Mouse (Mus musculus) megakaryocyte-erythroid progenitor cell, adult 5-6 weeks (primary cell): ENCODE results near the gene Gm10553. TPM values are rescaled to one million over a fixed set of nuclear protein-coding genes. Genes with fewer than 3 reads are reported as not detected.
"Not testable (repeated sequence)": the region's sequence is repeated elsewhere in the genome, so short reads cannot be mapped to it uniquely, and the experiment has no call there.

ENCODE experiments used
- ATAC-seq: replicated peaks from 2 replicates; pipeline ENCODE4 v1.8.0; 2016; ENCODE audit warnings: mild to moderate bottlenecking, inconsistent platforms; ENCODE audit not compliant: severe bottlenecking, poor library complexity, low FRiP score, low TSS enrichment
- total RNA-seq, 2 experiments: library from RNA; stranded (forward) in 1 of 2; stranded (reverse) in 1 of 2; fragments of 200-1000, 215-1000 nt in 1 of 2; fragments of >200 nt in 1 of 2; fragmentation: Nextera tagmentation in 1 of 2; gene quantifications; 2 replicates each; pipeline ENCODE4 v1.2.3; 2014 to 2017

Gene Gm10553
- total RNA-seq (2014; fragmentation: Nextera tagmentation) (not detected in 2 replicates), total RNA-seq (2017) (not detected in 2 replicates)

DNA sequence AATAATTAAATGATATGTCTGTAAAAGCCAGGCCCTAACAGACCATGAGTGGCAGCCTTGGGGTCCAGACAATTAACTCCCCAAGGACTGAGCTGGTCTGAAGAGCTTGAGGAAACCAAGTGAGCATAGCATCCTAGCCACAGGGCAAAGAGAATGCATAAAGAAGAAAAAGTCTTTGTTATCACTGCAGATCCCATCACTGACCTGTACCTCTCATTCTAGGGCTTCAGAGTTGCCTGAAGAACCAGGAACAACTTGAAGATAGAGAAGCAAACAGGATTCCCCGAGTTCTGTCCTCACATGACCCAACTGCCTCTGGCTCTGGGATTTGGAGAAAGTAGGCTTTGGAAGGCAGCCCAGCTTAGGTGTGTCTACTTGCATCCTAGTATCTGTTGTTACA is at the start of gene Gm10553:
Gm10553 (plus strand) TSS at position 301 of the 400 bp plus-strand sequence.
- ATAC-seq, result not testable (repeated sequence)

DNA sequence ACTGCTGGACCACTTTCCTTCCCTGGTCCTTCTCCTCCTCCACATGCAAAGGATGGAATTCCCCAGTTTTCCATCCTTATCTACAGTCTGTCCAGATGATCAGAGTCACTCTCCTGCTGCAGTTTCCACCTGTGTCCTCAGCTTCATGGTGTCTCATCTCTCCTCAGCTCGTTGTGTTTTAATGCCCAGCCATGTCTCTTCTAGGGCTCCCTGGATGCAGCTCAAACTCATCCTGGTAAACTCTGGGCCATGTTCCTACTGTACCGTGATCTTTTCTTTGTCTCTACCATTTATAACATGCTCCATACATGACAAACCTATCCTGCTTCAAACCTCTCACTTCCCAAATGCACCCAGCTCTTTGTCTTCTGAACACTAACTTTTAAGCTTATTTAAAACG is 28.3 kb upstream of the Gm10553 start:
- ATAC-seq, result not testable (repeated sequence)

DNA sequence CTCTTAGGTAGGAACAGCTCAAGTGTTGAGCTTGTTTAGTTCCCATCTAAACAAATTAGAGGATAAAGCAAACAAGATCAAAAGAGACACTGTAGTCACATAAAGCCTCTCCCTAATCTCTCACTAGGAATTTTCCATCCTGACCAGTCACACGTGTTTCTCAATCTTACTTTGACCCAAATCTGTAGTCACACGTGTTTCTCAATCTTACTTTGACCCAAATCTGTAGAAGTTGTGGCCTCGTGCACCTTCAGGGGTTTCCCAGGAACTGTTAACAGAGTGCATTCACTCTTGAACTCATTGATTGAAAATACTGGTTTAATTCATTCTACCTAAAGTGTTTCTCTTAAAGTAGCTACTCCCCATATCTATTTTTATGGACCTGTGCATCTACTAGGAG is 26.9 kb upstream of the Gm10553 start:
- ATAC-seq, result not testable (repeated sequence)

DNA sequence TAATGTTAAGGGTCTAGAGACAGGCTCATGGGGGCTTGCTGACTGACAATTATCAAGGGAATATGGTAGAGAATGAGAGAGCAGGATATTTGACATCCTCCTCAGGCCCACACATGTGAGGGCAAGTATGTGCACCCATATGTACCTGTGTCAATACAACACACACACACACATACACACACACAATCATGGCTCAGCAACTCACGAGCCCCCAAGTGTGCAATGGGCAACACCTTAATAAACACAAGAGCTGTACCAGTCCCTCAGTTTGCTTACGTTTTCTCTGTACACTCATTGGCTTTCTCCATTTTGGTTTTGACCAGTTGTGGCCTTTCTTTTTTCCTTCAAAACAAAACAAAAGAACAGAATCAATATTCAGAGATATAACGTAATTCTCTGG is 15.2 kb upstream of the Gm10553 start:
- ATAC-seq, result not testable (repeated sequence)

DNA sequence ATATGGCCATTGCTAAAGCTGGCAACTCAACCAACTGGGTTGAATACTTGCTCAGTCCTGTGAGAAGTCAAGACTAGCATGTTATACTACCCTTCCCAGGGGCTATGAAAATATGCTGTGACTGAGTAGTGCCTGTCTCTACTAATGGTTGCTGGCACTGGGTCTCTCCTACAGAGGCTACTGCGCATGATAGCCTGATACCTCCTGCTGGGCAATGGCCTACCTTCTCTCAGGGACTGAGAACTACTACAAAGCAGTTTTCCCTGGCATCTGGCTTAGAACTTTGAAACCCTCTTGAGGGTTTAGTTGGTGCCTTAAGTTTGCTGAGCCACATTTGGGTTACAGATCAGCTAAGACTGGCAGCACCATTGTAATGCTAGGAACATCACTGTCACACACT is 13.8 kb upstream of the Gm10553 start:
- not testable (repeated sequence) for ATAC-seq

DNA sequence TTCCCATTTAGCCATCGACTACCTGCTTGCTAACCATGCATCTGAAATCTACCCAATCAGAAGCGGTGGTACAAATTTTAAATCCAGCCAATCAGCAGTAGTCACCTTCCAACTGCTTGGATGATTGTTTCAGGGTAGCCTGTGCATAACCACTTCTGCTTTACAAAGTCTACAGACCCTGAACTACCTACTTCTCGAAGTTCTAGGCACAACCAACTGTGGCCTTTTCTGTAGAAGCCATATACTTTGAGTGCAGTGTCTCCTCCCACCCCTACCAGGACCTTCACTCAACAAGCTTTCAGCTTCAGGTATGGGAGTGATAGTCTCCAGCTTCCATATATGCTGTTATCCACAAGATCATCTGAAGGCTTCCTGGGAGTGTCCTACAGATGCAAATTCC is 7.8 kb upstream of the Gm10553 start:
- not testable (repeated sequence) for ATAC-seq

DNA sequence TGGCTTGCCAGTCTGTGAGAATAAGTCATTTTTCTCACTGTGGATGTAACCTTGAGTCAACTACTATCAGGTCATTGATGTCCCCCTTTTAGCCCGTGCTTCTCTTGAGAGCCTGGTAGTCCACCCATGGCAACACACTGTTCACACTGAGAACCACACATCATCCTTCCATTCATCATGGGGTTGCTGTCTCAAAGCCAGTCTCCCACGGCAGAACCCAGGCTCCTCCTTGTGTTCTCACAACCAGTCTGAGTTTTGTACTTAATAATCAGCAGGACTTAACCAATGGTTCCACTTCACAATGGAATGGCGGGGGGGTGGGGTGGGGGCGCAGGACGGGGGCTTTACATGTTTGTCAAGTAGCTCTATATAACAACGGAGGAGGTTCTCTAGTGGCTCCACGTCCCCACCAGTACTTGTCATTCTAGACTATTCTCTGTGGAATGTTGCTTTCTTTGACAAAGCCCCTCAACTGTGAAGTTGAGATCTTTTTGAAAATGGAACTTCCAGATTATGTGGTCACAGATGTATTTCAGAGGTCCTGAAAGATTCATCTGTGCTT is 6.9 kb upstream of the Gm10553 start:
- ATAC-seq, result not testable (repeated sequence)

DNA sequence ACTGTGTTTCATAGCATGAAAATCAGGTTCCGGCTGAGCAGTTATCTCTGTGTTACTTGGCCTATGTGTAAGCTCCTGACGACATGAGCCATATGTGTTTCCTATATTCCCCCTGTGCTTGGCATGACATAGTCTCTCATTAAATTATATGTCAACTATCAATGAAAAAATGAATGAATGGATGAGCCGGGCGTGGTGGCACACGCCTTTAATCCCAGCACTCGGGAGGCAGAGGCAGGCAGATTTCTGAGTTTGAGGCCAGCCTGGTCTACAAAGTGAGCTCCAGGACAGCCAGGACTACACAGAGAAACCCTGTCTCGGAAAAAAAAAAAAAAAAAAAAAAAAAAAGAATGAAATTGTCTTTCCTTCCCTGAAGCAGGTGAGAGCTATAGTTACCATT is 883 bp upstream of the Gm10553 start:
- ATAC-seq, result not testable (repeated sequence)

DNA sequence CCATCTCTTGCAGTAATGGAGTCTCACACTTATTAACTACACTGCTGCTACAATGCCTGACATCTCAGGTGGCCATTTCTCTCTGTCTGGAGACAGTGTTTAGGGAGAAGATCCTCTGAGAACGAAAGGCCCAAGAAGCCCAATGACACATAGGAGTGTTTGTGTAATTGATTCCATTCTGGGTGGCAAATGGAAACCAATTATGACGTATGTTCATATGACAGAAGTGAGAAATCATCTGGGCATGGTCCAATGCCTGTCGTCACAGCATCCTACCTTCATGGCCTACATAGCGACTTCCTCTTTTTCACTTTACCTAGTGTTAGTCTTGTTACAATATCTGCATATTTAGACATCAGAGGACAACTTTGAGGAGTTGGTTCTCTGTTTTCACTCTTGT is 1.8 kb downstream of the Gm10553 start:
- ATAC-seq, result not testable (repeated sequence)

DNA sequence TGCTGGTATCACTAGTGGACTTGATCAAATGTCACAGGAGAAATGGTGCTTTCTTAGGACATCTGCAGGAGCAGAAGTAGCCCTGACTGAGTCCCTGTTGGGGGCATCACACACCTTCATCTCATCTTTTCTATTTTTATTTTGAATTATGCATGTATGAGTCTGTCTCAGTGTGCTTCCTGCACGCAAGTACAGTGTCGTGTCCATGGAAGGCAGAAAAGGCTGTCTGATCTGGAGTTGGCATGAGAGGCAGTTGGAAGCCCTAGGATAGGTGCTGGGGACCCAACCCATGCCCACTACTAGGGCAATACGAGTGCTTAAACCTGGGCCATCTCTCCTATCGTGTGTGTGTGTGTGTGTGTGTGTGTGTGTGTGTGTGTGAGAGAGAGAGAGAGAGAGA is 5.4 kb downstream of the Gm10553 start:
- ATAC-seq, result not testable (repeated sequence)

DNA sequence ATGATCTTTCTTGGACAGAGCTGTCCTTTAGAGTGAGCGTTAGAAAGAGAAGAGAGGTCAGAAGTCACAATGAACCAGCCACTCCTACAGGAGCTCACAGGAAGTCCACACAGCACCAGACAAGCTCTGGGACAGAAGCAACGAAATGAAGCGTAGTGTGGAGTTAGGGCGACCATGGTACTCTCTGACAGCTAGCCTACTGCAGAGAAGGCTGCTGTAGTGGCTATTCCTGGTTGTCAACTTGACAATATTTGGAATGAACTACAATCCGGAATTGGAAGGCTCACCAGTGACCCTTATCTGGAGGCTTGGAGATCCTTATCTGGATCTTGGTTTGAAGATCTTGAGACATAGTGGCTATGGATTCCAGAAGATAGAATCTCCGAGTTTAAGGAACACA is 6.0 kb downstream of the Gm10553 start:
- ATAC-seq, result not testable (repeated sequence)

DNA sequence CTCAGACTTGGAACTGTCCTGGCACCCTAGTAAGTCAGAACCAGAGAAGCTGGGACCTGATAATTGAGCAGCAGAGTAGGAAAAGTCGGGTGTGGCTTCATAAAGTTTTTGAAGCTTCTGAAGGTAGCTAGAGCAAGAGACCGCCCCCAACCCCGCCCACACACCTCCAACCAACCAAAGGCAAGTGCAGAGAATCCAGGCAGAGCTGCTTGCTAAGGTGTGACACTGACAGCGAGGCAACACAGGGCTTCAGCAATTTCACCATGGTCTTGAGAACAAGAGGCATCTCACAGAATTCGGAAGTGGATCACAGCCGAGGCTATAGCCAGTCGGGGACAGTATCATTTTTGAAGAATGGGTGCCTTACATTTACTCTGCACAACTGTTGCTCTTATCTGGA is 9.8 kb downstream of the Gm10553 start, which contains the start of gene A530032D15Rik:
A530032D15Rik (minus strand) TSS at position 101 of the 400 bp plus-strand sequence.
- not testable (repeated sequence) for ATAC-seq

DNA sequence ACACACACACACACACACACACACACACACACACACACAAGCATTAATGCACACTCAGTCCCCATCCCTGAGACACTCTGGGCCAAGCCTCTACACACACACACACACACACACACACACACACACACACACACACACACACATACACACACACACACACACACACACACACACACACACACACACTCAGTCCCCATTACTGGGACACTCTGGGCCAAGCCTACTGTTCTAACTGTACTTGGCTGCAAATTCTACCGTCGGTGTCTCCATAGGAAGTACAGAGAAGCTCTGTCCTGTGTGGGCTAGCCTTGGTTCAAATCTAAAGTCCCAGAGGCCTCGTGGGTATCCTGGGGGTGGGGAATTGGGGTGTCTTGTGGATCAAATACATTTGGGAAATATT is 10.9 kb downstream of the Gm10553 start:
- not testable (repeated sequence) for ATAC-seq

DNA sequence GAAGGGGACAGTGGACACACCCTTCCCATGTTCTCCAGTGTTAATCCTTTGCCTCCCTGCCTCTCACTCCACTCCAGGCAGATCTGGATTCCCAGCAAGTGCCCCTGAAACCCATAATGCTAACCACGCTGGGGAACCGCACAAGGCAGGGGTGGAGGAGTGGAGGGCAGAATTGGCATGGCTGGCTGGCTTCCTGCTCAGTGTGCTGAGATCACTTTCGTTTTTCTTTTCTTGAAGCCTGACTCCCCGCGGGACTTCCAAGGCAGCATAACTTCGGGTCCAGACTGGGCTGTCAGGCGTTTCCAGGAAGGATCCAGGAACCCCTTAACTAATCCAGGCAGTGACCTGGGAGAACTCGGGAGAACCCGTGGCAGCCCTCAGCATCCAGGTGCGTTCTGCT is 11.6 kb downstream of the Gm10553 start:
- ATAC-seq, result not testable (repeated sequence)

DNA sequence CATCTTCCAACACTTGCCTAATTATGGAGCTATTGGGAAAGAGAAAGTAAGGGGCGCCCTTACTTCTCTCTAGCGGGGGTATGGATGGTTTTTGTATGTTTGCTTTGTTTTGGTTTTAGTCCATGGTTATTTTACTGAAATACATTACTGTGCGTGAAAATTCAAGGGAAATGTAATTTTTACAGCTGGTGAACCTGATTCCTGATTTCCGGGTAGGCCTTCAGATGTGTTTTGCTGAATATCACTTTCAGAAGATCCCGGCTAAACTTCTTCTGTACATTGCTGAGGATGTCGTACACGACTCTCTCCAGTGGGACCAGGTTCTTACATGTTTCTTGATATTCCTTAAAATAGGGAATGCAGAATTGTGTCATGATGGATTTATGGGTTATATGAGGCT is 12.3 kb downstream of the Gm10553 start:
- ATAC-seq, result not testable (repeated sequence)

DNA sequence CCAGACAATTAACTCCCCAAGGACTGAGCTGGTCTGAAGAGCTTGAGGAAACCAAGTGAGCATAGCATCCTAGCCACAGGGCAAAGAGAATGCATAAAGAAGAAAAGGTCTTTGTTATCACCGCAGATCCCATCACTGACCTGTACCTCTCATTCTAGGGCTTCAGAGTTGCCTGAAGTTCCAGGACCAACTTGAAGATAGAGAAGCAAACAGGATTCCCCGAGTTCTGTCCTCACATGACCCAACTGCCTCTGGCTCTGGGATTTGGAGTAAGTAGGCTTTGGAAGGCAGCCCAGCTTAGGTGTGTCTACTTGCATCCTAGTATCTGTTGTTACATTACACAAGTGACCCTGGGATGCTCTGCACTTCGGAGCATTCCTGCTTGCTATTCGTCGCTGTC is 12.9 kb downstream of the Gm10553 start:
- ATAC-seq, result not testable (repeated sequence)

DNA sequence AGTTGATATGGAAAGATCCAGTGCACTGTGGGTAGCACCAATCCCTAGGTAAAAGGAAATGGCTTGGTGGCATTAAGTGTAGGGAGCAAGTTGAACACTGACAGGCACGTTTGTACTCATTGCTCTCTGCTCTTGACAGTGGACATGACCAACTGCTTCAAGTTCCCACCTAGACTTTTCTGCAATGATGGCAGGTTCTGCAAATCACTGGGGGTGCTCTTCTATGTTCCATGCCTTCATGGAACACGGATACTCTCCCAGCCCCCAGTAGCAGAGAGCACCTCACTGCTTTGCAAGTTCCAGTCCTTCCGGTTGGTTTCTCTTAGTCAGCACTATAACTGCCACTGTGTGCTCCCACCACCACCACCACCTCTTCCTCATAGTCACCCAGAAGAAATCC is 14.1 kb downstream of the Gm10553 start:
- ATAC-seq, result not testable (repeated sequence)

DNA sequence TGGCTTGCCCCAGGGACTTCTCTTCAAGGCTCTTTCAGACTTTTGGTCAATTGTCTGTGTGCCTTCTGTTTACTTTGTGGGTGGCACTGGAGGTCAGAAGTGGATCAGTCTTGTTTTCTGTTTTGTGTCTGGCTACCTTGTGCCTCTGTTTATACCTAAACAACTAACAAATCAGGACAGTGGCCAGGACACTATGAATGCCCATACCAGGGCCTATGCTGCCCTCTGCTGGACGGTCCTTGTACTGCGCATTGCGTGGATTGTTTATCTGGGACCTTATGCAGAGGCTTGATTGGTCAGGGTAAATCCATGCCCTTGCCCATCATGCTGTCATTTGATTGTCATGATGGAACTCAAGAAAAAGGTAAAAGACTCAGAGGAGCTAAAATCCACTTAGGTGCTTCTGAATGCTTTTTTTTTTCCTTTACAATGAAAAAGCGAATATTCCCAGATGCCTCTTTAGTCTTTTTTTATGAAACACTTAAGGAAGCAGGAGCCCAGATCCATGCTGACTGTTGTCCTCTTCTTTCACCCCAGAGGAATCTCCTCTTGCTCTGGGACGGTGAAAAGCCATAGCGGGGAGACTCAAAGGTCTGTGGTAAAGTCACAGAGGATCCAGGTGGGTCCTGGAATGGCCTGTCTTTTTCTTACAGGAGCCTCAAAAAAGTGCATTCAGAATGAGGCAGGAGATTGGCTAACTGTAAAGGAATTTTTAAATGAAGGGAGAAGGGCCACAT is 14.9 kb downstream of the Gm10553 start:
- ATAC-seq, result not testable (repeated sequence)

DNA sequence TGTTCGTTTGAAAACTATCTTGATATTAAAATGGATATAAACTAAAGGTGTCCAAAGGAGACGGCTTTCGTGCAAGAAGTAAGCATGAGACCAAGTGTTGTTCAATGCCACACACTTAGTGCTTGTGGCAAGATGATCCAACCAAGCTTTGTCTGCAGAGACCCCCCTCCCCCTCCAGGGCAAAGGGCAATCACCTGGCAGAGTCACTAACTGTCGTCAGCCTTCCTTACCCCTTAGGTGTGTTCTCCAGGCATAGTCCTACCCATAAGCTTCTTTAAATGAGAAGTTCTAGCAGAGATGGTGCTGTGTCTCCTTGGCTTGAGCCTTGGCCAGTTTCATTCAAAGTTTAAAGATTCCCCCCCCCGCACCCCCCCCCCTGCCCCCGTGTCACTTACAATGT is 17.6 kb downstream of the Gm10553 start:
- ATAC-seq, result not testable (repeated sequence)

DNA sequence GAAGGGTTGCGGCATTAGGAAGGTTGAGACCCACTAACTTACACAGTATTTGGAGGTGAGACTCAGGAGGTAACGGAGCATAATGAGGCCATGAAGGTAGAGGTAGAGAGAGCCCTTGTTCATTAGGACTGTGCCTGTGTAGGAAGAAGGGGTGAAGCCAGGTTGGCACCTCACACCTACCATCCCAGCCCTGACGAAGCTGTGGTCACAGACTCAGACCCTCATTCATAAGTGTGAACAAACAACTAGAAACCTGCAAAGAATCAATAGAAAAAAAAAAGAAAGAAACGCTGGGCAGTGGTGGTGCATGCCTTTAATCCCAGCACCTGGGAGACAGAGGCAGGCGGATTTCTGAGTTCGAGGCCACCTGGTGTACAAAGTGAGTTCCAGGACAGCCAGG is 18.4 kb downstream of the Gm10553 start:
- ATAC-seq, result not testable (repeated sequence)

DNA sequence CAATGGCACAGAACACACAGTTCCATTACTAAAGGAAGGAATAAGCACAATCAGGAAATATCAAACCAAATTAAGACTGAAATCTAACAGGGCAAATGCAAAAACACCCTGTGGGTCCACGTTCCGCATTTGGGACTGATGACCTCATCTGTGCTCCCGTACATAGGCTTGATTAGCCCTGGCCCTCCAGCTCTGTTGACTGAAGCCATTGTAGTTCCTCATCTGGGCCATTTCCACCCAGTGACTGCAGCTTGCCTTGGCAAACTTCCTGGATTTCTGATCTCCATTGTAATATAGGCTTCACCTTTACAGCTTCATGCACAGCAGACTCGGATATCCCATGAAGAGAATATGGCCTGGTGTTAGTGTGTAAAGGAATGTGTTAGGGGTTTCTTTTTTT is 21.9 kb downstream of the Gm10553 start:
- not testable (repeated sequence) for ATAC-seq
